In the genomic region with DNA sequence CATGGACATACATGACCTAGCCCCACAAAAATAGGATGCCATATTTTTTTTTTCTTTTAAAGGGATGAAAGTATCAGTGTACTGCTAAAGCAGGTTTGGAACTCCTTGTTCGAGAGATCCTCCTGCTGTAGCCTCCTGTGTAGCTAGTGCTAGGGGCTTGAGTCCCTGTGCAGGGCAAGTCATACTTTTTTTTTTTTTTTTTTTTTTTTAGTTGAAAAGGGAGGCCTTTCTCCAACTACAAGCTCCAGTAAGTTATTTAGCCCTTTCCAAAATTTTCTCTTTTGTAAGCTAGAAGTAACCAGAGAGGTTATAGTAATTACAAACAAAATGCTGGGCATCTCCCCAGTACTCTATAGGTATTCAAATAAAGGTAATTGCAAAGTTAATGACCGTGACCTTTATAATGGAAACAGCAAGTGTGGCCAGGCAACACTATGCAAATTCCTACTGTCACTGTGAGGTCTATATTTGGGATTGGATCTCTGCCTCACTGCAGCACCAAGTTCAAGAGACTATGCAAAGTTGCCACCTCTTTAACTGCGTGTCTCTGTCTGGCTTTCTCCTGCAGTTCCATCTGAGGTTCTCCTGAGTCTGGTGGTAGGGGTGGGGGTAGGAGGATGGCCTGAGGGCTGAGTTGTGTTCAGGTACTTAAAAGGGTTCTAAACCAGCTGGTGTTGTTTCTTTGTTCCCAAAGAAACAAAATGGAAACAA, we compare ENCODE assay signal across 19 mouse cellular contexts. TPM values are rescaled to one million over a fixed set of nuclear protein-coding genes. Genes with fewer than 3 reads are reported as not detected.
DNase-seq lines count a peak whose midpoint lies in the region; ATAC-seq and TF ChIP-seq lines count a peak whose summit lies in the region.
"Had no signal": no experiment of that assay in that cellular context is flagged by ENCODE, and none has a peak within 500 bp of the region (broad histone marks: within the 10 kb centered on the region; RNA-seq: fewer than 3 reads in every experiment).

No protein-coding gene starts in this region.

- TF ChIP-seq CTCF in brain, embryonic 14.5 days (IDR thresholded peaks at IDR 0.05; ENCODE audit: borderline replicate concordance, extremely low read depth, insufficient read depth, insufficient read length): no peak

- H3K4me2 ChIP-seq in heart, embryonic 15.5 days: no peak overlapping the region
- no peak overlapping the region for H3K4me2 ChIP-seq in heart, embryonic 12.5 days
- no peak overlapping the region for H3K4me2 ChIP-seq in midbrain, embryonic 12.5 days (replicated peaks)
- H3K4me2 ChIP-seq in midbrain, embryonic 13.5 days (replicated peaks): no peak overlapping the region
- H3K4me2 ChIP-seq: embryonic facial prominence, embryonic 12.5 days; forebrain, embryonic 12.5 days; stomach, embryonic 15.5 days had no signal

- H3K27me3 ChIP-seq in heart, embryonic 15.5 days: no peaks in the 10 kb centered on the region
- no peaks in the 10 kb centered on the region for H3K27me3 ChIP-seq in heart, embryonic 12.5 days (replicated peaks)
- H3K27me3 ChIP-seq in midbrain, embryonic 12.5 days: no peaks in the 10 kb centered on the region
- H3K27me3 ChIP-seq in midbrain, embryonic 13.5 days: no peaks in the 10 kb centered on the region
- H3K27me3 ChIP-seq: embryonic facial prominence, embryonic 12.5 days; forebrain, embryonic 12.5 days; stomach, embryonic 15.5 days had no signal

- H3K9ac ChIP-seq in heart, embryonic 15.5 days: no peak overlapping the region
- H3K9ac ChIP-seq in heart, embryonic 12.5 days: no peak overlapping the region
- H3K9ac ChIP-seq in midbrain, embryonic 12.5 days (replicated peaks): no peak overlapping the region
- no peak overlapping the region for H3K9ac ChIP-seq in midbrain, embryonic 13.5 days (replicated peaks)
- H3K9ac ChIP-seq: embryonic facial prominence, embryonic 12.5 days; forebrain, embryonic 12.5 days; stomach, embryonic 15.5 days had no signal

- no peak overlapping the region for H3K4me3 ChIP-seq in heart, embryonic 15.5 days
- no peak overlapping the region for H3K4me3 ChIP-seq in heart, embryonic 12.5 days
- no peak overlapping the region for H3K4me3 ChIP-seq in midbrain, embryonic 12.5 days
- no peak overlapping the region for H3K4me3 ChIP-seq in midbrain, embryonic 13.5 days (replicated peaks)
- H3K4me3 ChIP-seq: embryonic facial prominence, embryonic 12.5 days; forebrain, embryonic 12.5 days; stomach, embryonic 15.5 days had no signal

- WGBS in heart, embryonic 15.5 days: 46% methylated on average over 3 of the region's 3 CpGs
- 58% methylated on average over 3 of the region's 3 CpGs for whole genome bisulfite sequencing in heart, embryonic 12.5 days
- WGBS in midbrain, embryonic 12.5 days: 53% methylated on average over 3 of the region's 3 CpGs
- WGBS in midbrain, embryonic 13.5 days: 62% methylated on average over 3 of the region's 3 CpGs

- peak; percentile 41 for DNase-seq in brain, embryonic 14.5 days (ENCODE audit: low read depth)
- DNase-seq in adipocyte (ENCODE audit: low spot score): no peak
- DNase-seq in urinary bladder, postnatal 14 days (ENCODE audit: low spot score): no peak
- DNase-seq: cerebellum, postnatal 14 days; gastrocnemius, postnatal 10 days; layer of hippocampus, adult 9-11 months; right cerebral cortex, postnatal 25 days had no signal

- peaks cover 13% of the 10 kb centered on the region for H3K4me1 ChIP-seq in heart, embryonic 15.5 days (replicated peaks)
- peaks cover 9% of the 10 kb centered on the region; the same call in 1 of the 2 replicates for H3K4me1 ChIP-seq in heart, embryonic 12.5 days (replicated peaks)
- H3K4me1 ChIP-seq in midbrain, embryonic 12.5 days: no peaks in the 10 kb centered on the region
- no peaks in the 10 kb centered on the region for H3K4me1 ChIP-seq in midbrain, embryonic 13.5 days (replicated peaks)
- H3K4me1 ChIP-seq: forebrain, embryonic 12.5 days; stomach, embryonic 15.5 days had no signal

- TF ChIP-seq POLR2A in brain, embryonic 14.5 days (IDR thresholded peaks at IDR 0.05; ENCODE audit: borderline replicate concordance, extremely low read depth, insufficient read depth, insufficient read length, poor library complexity, severe bottlenecking): no peak

- no peak; the same call in 1 of the 2 replicates for ATAC-seq in heart, embryonic 15.5 days (replicated peaks; ENCODE audit: insufficient number of reproducible peaks, insufficient read depth, low FRiP score, low read depth)
- no peak for ATAC-seq in heart, embryonic 12.5 days (ENCODE audit: insufficient number of reproducible peaks, low FRiP score)
- ATAC-seq in midbrain, embryonic 12.5 days (ENCODE audit: low FRiP score, low read depth): peak; percentile 27; the same call in 1 of the 2 replicates
- no peak for ATAC-seq in midbrain, embryonic 13.5 days
- ATAC-seq in neutrophil, adult 5-6 weeks (ENCODE audit: extremely low read depth, insufficient number of reproducible peaks, low FRiP score, poor library complexity, severe bottlenecking): peak; percentile 72
- ATAC-seq: intestine, embryonic 16.5 days had no signal

- H3K36me3 ChIP-seq in heart, embryonic 15.5 days: no peaks in the 10 kb centered on the region
- no peaks in the 10 kb centered on the region for H3K36me3 ChIP-seq in heart, embryonic 12.5 days
- no peaks in the 10 kb centered on the region for H3K36me3 ChIP-seq in midbrain, embryonic 12.5 days
- H3K36me3 ChIP-seq in midbrain, embryonic 13.5 days: no peaks in the 10 kb centered on the region
- H3K36me3 ChIP-seq: embryonic facial prominence, embryonic 12.5 days; forebrain, embryonic 12.5 days; stomach, embryonic 15.5 days had no signal

- peak overlapping the region; percentile 33 for H3K27ac ChIP-seq in heart, embryonic 15.5 days
- H3K27ac ChIP-seq in heart, embryonic 12.5 days (ENCODE audit: poor library complexity, severe bottlenecking): no peak overlapping the region
- H3K27ac ChIP-seq in midbrain, embryonic 12.5 days (replicated peaks): no peak overlapping the region
- H3K27ac ChIP-seq in midbrain, embryonic 13.5 days: no peak overlapping the region
- H3K27ac ChIP-seq: embryonic facial prominence, embryonic 12.5 days; forebrain, embryonic 12.5 days; stomach, embryonic 15.5 days had no signal

- H3K9me3 ChIP-seq in heart, embryonic 15.5 days (replicated peaks): no peaks in the 10 kb centered on the region
- H3K9me3 ChIP-seq in heart, embryonic 12.5 days (replicated peaks): no peaks in the 10 kb centered on the region
- no peaks in the 10 kb centered on the region for H3K9me3 ChIP-seq in midbrain, embryonic 12.5 days
- H3K9me3 ChIP-seq in midbrain, embryonic 13.5 days: no peaks in the 10 kb centered on the region
- H3K9me3 ChIP-seq: embryonic facial prominence, embryonic 12.5 days; forebrain, embryonic 12.5 days; stomach, embryonic 15.5 days had no signal

RNA-seq across cellular contexts. Expression of gene 1110002E22Rik, which starts 23.1 kb away (rescaled TPM):
- 13.8 and 16.0 TPM in 2 replicates for polyA plus RNA-seq in heart, embryonic 15.5 days (2015; fragmentation: Nextera tagmentation; extraction: Ambion mirVana)
- polyA plus RNA-seq in heart, embryonic 12.5 days (2016; fragmentation: Nextera tagmentation; extraction: Ambion mirVana): 12.1 and 12.4 TPM in 2 replicates
- 0.05 TPM in 2 replicates for polyA plus RNA-seq in midbrain, embryonic 12.5 days (2016; fragmentation: Nextera tagmentation; extraction: Ambion mirVana)
- polyA plus RNA-seq in midbrain, embryonic 13.5 days (2015; fragmentation: Nextera tagmentation; extraction: Ambion mirVana): 0.03 and 0.05 TPM in 2 replicates
- polyA plus RNA-seq in brain, embryonic 14.5 days (2012; rRNA removed): 0.08 and 0.12 TPM in 2 replicates
- 0.12 TPM in 1 of 2 replicates, not detected in the other for total RNA-seq in neutrophil, adult 5-6 weeks (2017)
- total RNA-seq: megakaryocyte, adult 5-6 weeks had no signal

RNA-seq across cellular contexts. Expression of gene Gm5105, which starts 25.4 kb away (rescaled TPM):
- polyA plus RNA-seq in heart, embryonic 15.5 days (2015; fragmentation: Nextera tagmentation; extraction: Ambion mirVana): 0.47 and 0.58 TPM in 2 replicates
- 0.27 and 0.73 TPM in 2 replicates for polyA plus RNA-seq in heart, embryonic 12.5 days (2016; fragmentation: Nextera tagmentation; extraction: Ambion mirVana)
- polyA plus RNA-seq in midbrain, embryonic 12.5 days (2016; fragmentation: Nextera tagmentation; extraction: Ambion mirVana): not detected in 2 replicates
- not detected in 2 replicates for polyA plus RNA-seq in midbrain, embryonic 13.5 days (2015; fragmentation: Nextera tagmentation; extraction: Ambion mirVana)
- 0.04 TPM in 1 of 2 replicates, not detected in the other for polyA plus RNA-seq in brain, embryonic 14.5 days (2012; rRNA removed)
- total RNA-seq in neutrophil, adult 5-6 weeks (2017): not detected in 2 replicates
- total RNA-seq: megakaryocyte, adult 5-6 weeks had no signal
- polyA plus RNA-seq: embryonic facial prominence, embryonic 12.5 days; forebrain, embryonic 12.5 days; limb, embryonic 11.5 days; liver, embryonic 16.5 days; stomach, embryonic 15.5 days had no signal

Comparison
In these comparisons a context has a peak if more than half of its experiments do, and no peak if none do; other contexts are left out.
1. ATAC-seq: peak in midbrain, embryonic 12.5 days (single experiment) and neutrophil, adult 5-6 weeks (single experiment); none in heart, embryonic 15.5 days (single experiment), heart, embryonic 12.5 days (single experiment) and midbrain, embryonic 13.5 days (single experiment).
2. RNA of gene 1110002E22Rik, which starts 23.1 kb away (polyA plus RNA-seq): 13.8 to 16.0 TPM in heart, embryonic 15.5 days and 12.1 to 12.4 TPM in heart, embryonic 12.5 days; 0.08 to 0.12 TPM in brain, embryonic 14.5 days, 0.05 TPM in midbrain, embryonic 12.5 days and 0.03 to 0.05 TPM in midbrain, embryonic 13.5 days; every median in the first group is over 10 times any median in the second.